Mouse (Mus musculus): ENCODE measurements around the gene Ppp1r36. TPM values are rescaled to one million over a fixed set of nuclear protein-coding genes. Genes with fewer than 3 reads are reported as not detected.

The Ppp1r36 gene
- total and polyA plus RNA-seq, 3 experiments: not detected

GRCm38 (mm10) chr12:76372046-76372445 is 45.3 kb upstream of the Ppp1r36 start:
- no peaks in the 10 kb centered on the region for H3K27me3 ChIP-seq (ENCODE audit: control insufficient read depth in 1 of 2, insufficient read depth in 2 of 2, low read length in 2 of 2)
- TF ChIP-seq SMC3 (IDR thresholded peaks at IDR 0.05; ENCODE audit: low read depth, low read length) (no peak), ETS1 (IDR thresholded peaks at IDR 0.05; ENCODE audit: low read depth, low read length) (no peak), MXI1 (IDR thresholded peaks at IDR 0.05; ENCODE audit: low read depth, low read length) (peak; percentile 36; the same call in 1 of the 2 replicates), POLR2AphosphoS2 (IDR thresholded peaks at IDR 0.05; ENCODE audit: low read length) (0 out of 2 replicates have a peak, but pooled peaks have one; percentile 5), MEF2A (IDR thresholded peaks at IDR 0.05; ENCODE audit: extremely low read depth, insufficient replicate concordance, low read depth, low read length, poor library complexity, severe bottlenecking) (no peak), CHD1 (IDR thresholded peaks at IDR 0.05; ENCODE audit: low read depth, low read length) (no peak), MAFK (IDR thresholded peaks at IDR 0.05; ENCODE audit: borderline replicate concordance, low read depth, low read length) (no peak), ZC3H11A (IDR thresholded peaks at IDR 0.05; ENCODE audit: low read depth, low read length) (no peak), E2F4 (IDR thresholded peaks at IDR 0.05; ENCODE audit: borderline replicate concordance, low read depth, low read length) (no peak), CHD2 (IDR thresholded peaks at IDR 0.05; ENCODE audit: low read length) (no peak), SIN3A (IDR thresholded peaks at IDR 0.05; ENCODE audit: low read length) (peak; percentile 28; the same call in 1 of the 2 replicates), EP300 (IDR thresholded peaks at IDR 0.05; ENCODE audit: low read depth in 1 of 2, low read length in 2 of 2) (no peak), BHLHE40 (IDR thresholded peaks at IDR 0.05; ENCODE audit: borderline replicate concordance, low read depth, low read length) (no peak), POLR2A (IDR thresholded peaks at IDR 0.05; ENCODE audit: control insufficient read depth in 1 of 2, insufficient read depth in 1 of 2, low read depth in 1 of 2, low read length in 2 of 2, poor library complexity in 1 of 2) (no peak; a peak in 1 of 4 replicates), TBP (IDR thresholded peaks at IDR 0.05; ENCODE audit: low read depth, low read length) (peak; percentile 58; the same call in 1 of the 2 replicates), TAL1 (IDR thresholded peaks at IDR 0.05; ENCODE audit: low read length) (no peak)
- H3K27ac ChIP-seq (ENCODE audit: control insufficient read depth, low read depth, low read length): peak overlapping the region; percentile 97
- no peaks in the 10 kb centered on the region for H3K9me3 ChIP-seq (replicated peaks; ENCODE audit: insufficient read depth, low read length)
- DNase-seq (ENCODE audit: low read depth, low spot score): peak; percentile 69
- peaks cover 3 to 51% of the 10 kb centered on the region in 2 experiments for H3K36me3 ChIP-seq (ENCODE audit: control insufficient read depth in 1 of 2, insufficient read depth in 2 of 2, low read length in 2 of 2)
- H3K4me1 ChIP-seq (ENCODE audit: control insufficient read depth in 1 of 2, insufficient read depth in 2 of 2, low read length in 2 of 2): peaks cover 18 to 44% of the 10 kb centered on the region in 2 experiments
- H3K79me2 ChIP-seq (ENCODE audit: control insufficient read depth, insufficient read depth, low read length, poor library complexity): peaks cover 90% of the 10 kb centered on the region
- peak overlapping the region; percentile 100 for H3K9ac ChIP-seq (ENCODE audit: control insufficient read depth, low read depth, low read length, poor library complexity, severe bottlenecking)
- H3K4me3 ChIP-seq (ENCODE audit: control insufficient read depth in 1 of 2, insufficient read depth in 1 of 2, low read depth in 2 of 2, low read length in 2 of 2): peak overlapping the region; percentile 87 to 94

GRCm38 (mm10) chr12:76372881-76373818 is 44.2 kb upstream of the Ppp1r36 start:
- H3K4me3 ChIP-seq (ENCODE audit: control insufficient read depth in 1 of 2, insufficient read depth in 1 of 2, low read depth in 2 of 2, low read length in 2 of 2): peak overlapping the region; percentile 87 to 94
- H3K27me3 ChIP-seq (ENCODE audit: control insufficient read depth in 1 of 2, insufficient read depth in 2 of 2, low read length in 2 of 2): no peaks in the 10 kb centered on the region
- peak; percentile 73 for DNase-seq (ENCODE audit: low read depth, low spot score)
- H3K9ac ChIP-seq (ENCODE audit: control insufficient read depth, low read depth, low read length, poor library complexity, severe bottlenecking): peak overlapping the region; percentile 100
- peaks cover 17 to 39% of the 10 kb centered on the region in 2 experiments for H3K4me1 ChIP-seq (ENCODE audit: control insufficient read depth in 1 of 2, insufficient read depth in 2 of 2, low read length in 2 of 2)
- H3K9me3 ChIP-seq (replicated peaks; ENCODE audit: insufficient read depth, low read length): no peaks in the 10 kb centered on the region
- peaks cover 90% of the 10 kb centered on the region for H3K79me2 ChIP-seq (ENCODE audit: control insufficient read depth, insufficient read depth, low read length, poor library complexity)
- H3K36me3 ChIP-seq (ENCODE audit: control insufficient read depth in 1 of 2, insufficient read depth in 2 of 2, low read length in 2 of 2): peaks cover 3 to 48% of the 10 kb centered on the region in 2 experiments
- peak overlapping the region; percentile 97 for H3K27ac ChIP-seq (ENCODE audit: control insufficient read depth, low read depth, low read length)
- TF ChIP-seq POLR2A (IDR thresholded peaks at IDR 0.05; ENCODE audit: control insufficient read depth in 1 of 2, insufficient read depth in 1 of 2, low read depth in 1 of 2, low read length in 2 of 2, poor library complexity in 1 of 2) (peak in 1 of 2 experiments; percentile 23; a peak in 1 of 4 replicates), SIN3A (IDR thresholded peaks at IDR 0.05; ENCODE audit: low read length) (0 out of 2 replicates have a peak, but pooled peaks have one; percentile 18), HCFC1 (IDR thresholded peaks at IDR 0.05; ENCODE audit: low read depth, low read length) (no peak), ZMIZ1 (IDR thresholded peaks at IDR 0.05; ENCODE audit: low read depth, low read length) (no peak), ELF1 (IDR thresholded peaks at IDR 0.05; ENCODE audit: low read depth, low read length) (no peak), ETS1 (IDR thresholded peaks at IDR 0.05; ENCODE audit: low read depth, low read length) (0 out of 2 replicates have a peak, but pooled peaks have one; percentile 16), ZNF384 (IDR thresholded peaks at IDR 0.05; ENCODE audit: low read depth, low read length) (peak; percentile 82), GATA1 (IDR thresholded peaks at IDR 0.05; ENCODE audit: low read depth, low read length) (no peak), MYB (IDR thresholded peaks at IDR 0.05; ENCODE audit: low read depth, low read length) (no peak), MXI1 (IDR thresholded peaks at IDR 0.05; ENCODE audit: low read depth, low read length) (peak; percentile 30; the same call in 1 of the 2 replicates), JUND (IDR thresholded peaks at IDR 0.05; ENCODE audit: low read depth, low read length) (no peak), NELFE (IDR thresholded peaks at IDR 0.05; ENCODE audit: low read depth, low read length) (no peak), EP300 (IDR thresholded peaks at IDR 0.05; ENCODE audit: low read depth in 1 of 2, low read length in 2 of 2) (no peak), MAFK (IDR thresholded peaks at IDR 0.05; ENCODE audit: borderline replicate concordance, low read depth, low read length) (no peak), USF2 (IDR thresholded peaks at IDR 0.05; ENCODE audit: borderline replicate concordance in 1 of 2, insufficient read depth in 1 of 2, low read depth in 1 of 2, low read length in 2 of 2) (no peak), USF1 (IDR thresholded peaks at IDR 0.05; ENCODE audit: low read depth, low read length) (no peak), MAZ (IDR thresholded peaks at IDR 0.05; ENCODE audit: low read depth, low read length) (0 out of 2 replicates have a peak, but pooled peaks have one; percentile 23), E2F4 (IDR thresholded peaks at IDR 0.05; ENCODE audit: borderline replicate concordance, low read depth, low read length) (no peak)

All from MEL (cell line).